Mouse (Mus musculus) mouse trophoblast stem cell (cell line): ENCODE data around the gene Xlr3a.
"Not testable (repeated sequence)": the region's sequence is repeated elsewhere in the genome, so short reads cannot be mapped to it uniquely, and the experiment has no call there.

Experiments
- in situ Hi-C, 2 experiments: fragments of 300-500 bp; cut with MseI, MboI; formaldehyde crosslinking; loops; 2 replicates in 1 of 2; 3 replicates in 1 of 2; pipeline ENCODE4 v1.15.1; 2025

The Xlr3a gene

DNA sequence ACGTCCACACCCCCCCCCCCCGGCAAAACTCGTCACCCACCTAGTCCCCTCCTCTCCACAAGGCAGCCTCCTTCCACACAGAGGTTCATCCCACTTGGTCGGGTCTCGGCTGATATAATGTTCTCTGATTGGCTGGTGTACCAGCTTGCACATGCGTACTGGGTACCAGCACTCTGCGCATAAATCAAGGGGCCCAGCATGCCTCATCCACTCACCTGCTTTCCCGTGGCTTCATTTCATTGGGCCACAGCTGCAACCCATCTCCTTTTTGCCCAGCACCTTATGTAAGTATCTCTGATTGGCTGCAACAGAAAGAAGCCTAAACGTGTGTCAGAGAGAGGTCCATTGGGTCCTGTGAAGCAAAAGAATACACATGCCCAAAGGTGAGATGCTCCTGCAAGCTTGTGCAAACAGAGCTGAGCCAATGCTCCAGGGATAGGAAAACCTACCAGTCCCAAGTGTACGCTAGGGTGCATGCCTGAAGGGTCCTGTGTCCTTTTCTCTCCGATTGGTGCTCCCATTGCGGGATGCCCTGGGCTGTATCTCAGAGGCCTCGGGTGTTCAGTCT lies at the start of gene Xlr3a:
Gene Xlr3a (minus strand): TSS at position 155 of the 568 bp plus-strand sequence.
- in situ Hi-C loops: not testable (repeated sequence)

GRCm38 (mm10) chrX:73143218-73143618 lies 46.3 kb upstream of the Xlr3a start:
- in situ Hi-C loops: not testable (repeated sequence)

- in situ Hi-C loops: not testable (repeated sequence)
Observed at GRCm38 (mm10) chrX:73122859-73123829, 26.2 kb upstream of the Xlr3a start.

DNA sequence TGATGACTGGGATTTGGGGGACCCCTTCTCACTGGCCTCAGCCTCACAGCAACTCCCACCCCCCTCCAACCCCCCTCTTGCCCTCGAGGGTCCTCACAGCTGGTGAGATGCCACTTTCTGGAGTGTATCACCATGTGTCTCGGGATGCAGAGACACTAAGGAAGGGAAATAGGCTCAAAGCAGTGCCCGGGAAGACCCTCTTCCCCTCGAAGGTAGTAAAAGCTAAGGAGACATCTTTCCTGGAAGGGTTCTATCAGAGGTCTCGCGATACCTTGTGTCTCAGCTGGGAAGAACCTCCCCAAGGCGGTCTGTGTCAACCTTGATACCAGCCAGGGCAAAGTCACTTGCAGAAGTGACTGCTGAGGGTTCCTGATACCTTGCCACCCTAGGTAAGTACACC lies 19.9 kb upstream of the Xlr3a start, which contains the start of gene Gm14685:
Gene Gm14685 (plus strand): TSS at position 301 of the 400 bp plus-strand sequence.
- in situ Hi-C loops: not testable (repeated sequence)

DNA sequence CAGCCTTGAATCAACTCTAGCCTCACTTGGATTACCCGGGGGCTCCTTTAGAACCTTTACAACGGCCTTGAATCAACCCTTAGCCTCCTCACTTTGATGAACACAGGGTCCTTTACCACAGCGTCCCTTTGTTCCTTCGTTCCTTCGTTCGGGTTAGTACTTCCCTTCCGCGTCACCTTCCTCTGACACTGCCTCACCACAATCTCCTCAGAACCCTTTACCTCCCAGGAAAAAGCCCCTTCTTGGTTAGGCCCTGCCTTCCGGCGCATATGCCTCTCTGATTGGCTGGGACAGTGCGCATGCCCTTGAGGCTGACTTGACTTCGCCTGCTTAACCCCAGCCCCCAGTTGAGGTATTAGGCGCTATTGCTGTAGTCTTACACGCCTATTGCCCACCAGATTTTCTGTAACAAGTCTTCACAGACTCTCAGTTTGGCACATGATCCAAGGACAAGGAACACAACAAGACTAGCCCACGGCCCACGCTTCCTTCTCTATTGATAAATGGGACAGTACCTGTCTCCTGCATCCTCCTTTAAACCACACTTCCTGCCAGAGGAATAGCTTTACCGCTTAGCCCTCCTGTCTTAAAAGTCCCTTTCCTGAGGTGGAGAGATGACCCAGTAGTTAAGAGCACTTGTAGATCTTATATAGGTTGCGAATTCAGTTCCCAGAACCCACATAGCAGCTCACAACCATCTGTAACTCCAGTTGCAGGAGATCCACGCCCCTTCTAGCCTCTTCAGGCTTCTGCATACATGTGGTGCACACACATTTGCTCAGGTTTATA lies 14.4 kb downstream of the Xlr3a start, which contains the start of gene Xlr4a:
Gene Xlr4a (minus strand): TSS at position 212 of the 789 bp plus-strand sequence.
- in situ Hi-C loops: not testable (repeated sequence)

GRCm38 (mm10) chrX:73066765-73067312 lies 30.1 kb downstream of the Xlr3a start:
- in situ Hi-C loops: loop anchor here (25.0 kb wide), 1 partner anchor 170 kb away; the partner anchor contains the start of genes F8a (in 2 of the 2) and Xlr4c (in 2 of the 2)

- in situ Hi-C loops: loop anchor here (25.0 kb wide), 1 partner anchor 173 kb away; the partner anchor contains the start of genes F8a (in 2 of the 2) and Xlr4c (in 2 of the 2)
Observed at GRCm38 (mm10) chrX:73064415-73064793, 32.5 kb downstream of the Xlr3a start, which contains the start of gene Pnma3. Gene Pnma3, plus strand, starts transcription at chrX:73064787.

- in situ Hi-C loops: loop anchor here (25.0 kb wide), 1 partner anchor 174 kb away; the partner anchor contains the start of genes F8a (in 2 of the 2) and Xlr4c (in 2 of the 2)
Observed at GRCm38 (mm10) chrX:73063512-73064414, 33.1 kb downstream of the Xlr3a start.

GRCm38 (mm10) chrX:73062323-73062722 lies 34.6 kb downstream of the Xlr3a start:
- in situ Hi-C loops: loop anchor here (25.0 kb wide), 1 partner anchor 175 kb away; the partner anchor contains the start of genes F8a (in 2 of the 2) and Xlr4c (in 2 of the 2)

DNA sequence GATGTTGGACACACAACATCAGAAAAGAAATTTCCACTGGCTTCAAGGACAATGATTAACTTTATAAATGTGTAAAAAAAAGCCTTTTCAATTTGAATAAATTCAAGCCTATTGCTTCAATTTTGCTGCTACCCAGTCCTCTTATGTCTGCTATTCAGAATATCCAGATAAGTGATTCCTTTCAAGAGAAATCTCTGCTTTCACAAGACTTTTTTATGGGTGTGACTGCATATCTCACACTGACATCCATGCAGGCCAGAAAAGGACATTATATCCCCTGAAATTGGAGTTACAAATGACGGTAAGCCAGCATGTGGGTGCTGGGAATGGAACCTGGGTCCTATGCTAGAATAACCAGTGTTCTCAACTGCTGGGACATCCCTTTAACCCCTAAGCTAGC lies 35.4 kb downstream of the Xlr3a start:
- in situ Hi-C loops: loop anchor here (25.0 kb wide), 1 partner anchor 176 kb away; the partner anchor contains the start of genes F8a (in 2 of the 2) and Xlr4c (in 2 of the 2)

- in situ Hi-C loops: loop anchor here (25.0 kb wide), 1 partner anchor 183 kb away; the partner anchor contains the start of genes F8a (in 2 of the 2) and Xlr4c (in 2 of the 2)
Observed at GRCm38 (mm10) chrX:73053860-73054563, 42.9 kb downstream of the Xlr3a start.

DNA sequence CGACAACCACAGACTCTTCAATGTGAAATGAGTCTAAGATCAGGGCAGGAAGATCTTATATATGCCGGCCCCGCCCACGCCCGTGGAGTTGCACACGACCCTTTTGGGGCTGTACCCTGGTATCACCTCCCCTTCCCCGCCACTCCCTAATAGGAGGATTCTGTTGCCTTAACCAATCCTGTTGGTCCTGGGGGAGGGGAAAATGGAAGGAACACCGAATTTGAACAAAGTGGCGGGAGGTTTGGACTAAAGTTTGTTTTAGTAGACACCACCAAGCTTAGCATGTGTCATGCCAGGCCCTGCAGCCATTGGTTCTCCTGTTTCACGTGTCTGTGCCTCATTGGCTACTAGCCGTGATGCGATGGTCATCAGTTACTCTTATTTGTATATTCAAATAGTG lies 57.2 kb downstream of the Xlr3a start:
- in situ Hi-C loops: loop anchor here in 1 of 2 experiments (10.0 to 25.0 kb wide), 2 partner anchors 298 to 395 kb away; partner anchors contain the start of genes Gm45015, Trex2 and Zfp275

GRCm38 (mm10) chrX:73038831-73039230 lies 58.1 kb downstream of the Xlr3a start:
- in situ Hi-C loops: loop anchor here in 1 of 2 experiments (25.0 kb wide), 1 partner anchor 298 kb away; the partner anchor contains the start of genes Gm45015 and Zfp275

GRCm38 (mm10) chrX:73037003-73037402 lies 59.9 kb downstream of the Xlr3a start, which contains the start of gene Pnma5:
Gene Pnma5, minus strand, starts transcription at chrX:73037103.
- in situ Hi-C loops: loop anchor here in 1 of 2 experiments (25.0 kb wide), 1 partner anchor 300 kb away; the partner anchor contains the start of genes Gm45015 and Zfp275
